Comparison of ENCODE assay signal across 28 mouse cellular contexts in genomic region chr3:30488808-30489207, GRCm38 (mm10).
"Had no signal": no experiment of that assay in that cellular context is flagged by ENCODE, and none has a peak within 500 bp of the region (broad histone marks: within the 10 kb centered on the region; RNA-seq: fewer than 3 reads in every experiment).

No protein-coding gene starts in this region.

- H3K27ac ChIP-seq: embryonic facial prominence, embryonic 10.5 days; embryonic facial prominence, embryonic 12.5 days; embryonic facial prominence, embryonic 13.5 days; embryonic facial prominence, embryonic 15.5 days; forebrain, embryonic 10.5 days; forebrain, embryonic 12.5 days; forebrain, embryonic 13.5 days; forebrain, embryonic 15.5 days; gastrocnemius, adult 2 months; heart, adult 2 months; heart, embryonic 10.5 days had no signal

- H3K9me3 ChIP-seq: embryonic facial prominence, embryonic 12.5 days; embryonic facial prominence, embryonic 15.5 days; heart, embryonic 10.5 days had no signal

- H3K36me3 ChIP-seq: embryonic facial prominence, embryonic 12.5 days; embryonic facial prominence, embryonic 13.5 days; embryonic facial prominence, embryonic 15.5 days; forebrain, embryonic 12.5 days; forebrain, embryonic 15.5 days had no signal

- DNase-seq: cerebellum, adult 8-10 months; cerebellum, adult 9-10 months; cerebellum, adult 9-11 months; cerebellum, postnatal 10 days; cerebellum, postnatal 14 days; cerebellum, postnatal 25 days; cerebellum, postnatal 36 days; embryo, embryonic 11 days; forebrain, postnatal 0 days; gastrocnemius, adult 2 months; gastrocnemius, postnatal 10 days; gastrocnemius, postnatal 14 days; gastrocnemius, postnatal 25 days; gastrocnemius, postnatal 36 days; heart, adult 18-20 months; heart, adult 2 months had no signal

- H3K4me2 ChIP-seq: embryonic facial prominence, embryonic 12.5 days; embryonic facial prominence, embryonic 13.5 days; embryonic facial prominence, embryonic 15.5 days; forebrain, embryonic 12.5 days; forebrain, embryonic 13.5 days; forebrain, embryonic 15.5 days had no signal

- ATAC-seq: forebrain, embryonic 13.5 days; forebrain, embryonic 14.5 days; forebrain, embryonic 15.5 days; forebrain, embryonic 16.5 days; forebrain, postnatal 0 days had no signal

- H3K27me3 ChIP-seq: embryonic facial prominence, embryonic 12.5 days; embryonic facial prominence, embryonic 13.5 days; embryonic facial prominence, embryonic 15.5 days; forebrain, embryonic 12.5 days; forebrain, embryonic 13.5 days; forebrain, embryonic 15.5 days had no signal

- H3K9ac ChIP-seq: embryonic facial prominence, embryonic 12.5 days; embryonic facial prominence, embryonic 13.5 days; embryonic facial prominence, embryonic 15.5 days; forebrain, embryonic 12.5 days; forebrain, embryonic 13.5 days; forebrain, embryonic 15.5 days; forebrain, postnatal 0 days had no signal

- H3K4me1 ChIP-seq: embryonic facial prominence, embryonic 12.5 days; embryonic facial prominence, embryonic 13.5 days; embryonic facial prominence, embryonic 15.5 days; forebrain, embryonic 13.5 days; forebrain, embryonic 15.5 days had no signal

- H3K4me3 ChIP-seq: embryonic facial prominence, embryonic 10.5 days; embryonic facial prominence, embryonic 12.5 days; embryonic facial prominence, embryonic 13.5 days; embryonic facial prominence, embryonic 15.5 days; erythroblast, embryonic 14.5 days; forebrain, embryonic 10.5 days; forebrain, embryonic 12.5 days; forebrain, embryonic 13.5 days; forebrain, embryonic 15.5 days; gastrocnemius, adult 2 months; heart, adult 2 months; heart, embryonic 10.5 days had no signal
